Mouse (Mus musculus): Measurements from ENCODE around the gene 9030612E09Rik.

The 9030612E09Rik gene

DNA sequence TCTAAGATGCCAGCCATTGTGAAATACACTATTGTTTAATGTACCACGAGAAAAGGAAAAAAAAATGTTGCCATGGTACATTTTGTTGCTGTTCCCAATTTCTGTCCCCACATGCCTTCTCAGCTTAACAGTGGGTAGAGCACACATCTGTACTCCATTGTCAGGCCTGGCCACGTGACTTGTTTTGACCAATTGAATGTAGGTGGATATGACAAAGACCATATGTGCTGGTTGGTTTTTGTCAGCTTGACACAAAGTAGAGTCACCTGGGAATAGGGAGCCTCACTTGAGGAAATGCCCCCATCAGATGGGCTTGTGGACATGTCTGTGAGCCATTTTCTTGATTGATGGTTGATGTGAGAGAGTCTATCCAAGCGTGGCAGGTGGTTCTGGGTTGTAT lies 29.4 kb downstream of the 9030612E09Rik start:
- DNase-seq (ENCODE audit: low read depth) = no peak

DNA sequence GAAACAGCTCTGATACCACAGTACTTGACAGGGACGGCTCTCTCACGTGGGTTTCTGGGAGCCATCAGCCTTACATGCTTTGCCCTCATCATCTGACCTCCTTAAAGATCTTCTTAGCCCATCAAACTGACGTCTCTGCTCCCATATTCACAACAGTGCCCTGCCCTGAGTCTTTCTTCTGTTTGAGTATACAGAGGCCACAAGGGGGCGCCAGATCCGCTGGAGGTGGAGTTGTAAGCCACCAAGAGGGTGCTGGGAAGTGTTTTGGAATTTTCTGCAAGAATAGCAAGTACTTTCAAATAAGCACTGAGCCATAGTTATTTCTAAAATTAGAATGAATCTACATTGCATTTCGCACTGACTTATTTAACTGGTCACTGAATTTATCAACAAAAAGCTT lies 37.4 kb downstream of the 9030612E09Rik start:
- peak; percentile 56 for DNase-seq (ENCODE audit: low read depth)

DNA sequence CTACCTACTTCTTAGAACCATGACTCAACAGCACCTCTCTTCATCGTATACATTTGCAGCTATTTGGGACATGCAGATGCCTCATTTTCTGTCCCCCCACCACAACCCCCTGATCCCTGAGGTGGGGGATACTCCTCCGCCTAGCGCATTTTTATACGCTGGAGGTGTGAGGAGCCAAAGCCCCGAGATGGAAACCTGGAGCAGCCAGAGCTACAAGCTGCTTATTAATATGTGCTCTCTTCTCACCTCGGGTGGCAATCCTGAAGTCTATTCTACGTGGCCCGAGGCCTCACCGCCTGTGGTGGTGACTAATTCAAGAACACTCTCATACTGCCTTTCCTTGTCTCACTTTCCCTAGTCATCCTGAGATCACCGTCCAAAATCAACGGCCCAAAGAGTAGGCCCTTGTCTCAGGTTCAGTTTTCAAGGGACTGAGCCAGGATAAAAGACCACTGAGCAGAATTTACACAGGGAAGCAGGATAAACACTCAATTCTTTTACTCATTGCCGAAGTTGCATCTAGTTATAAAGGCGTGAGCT lies 42.9 kb downstream of the 9030612E09Rik start:
- peak; percentile 54 for DNase-seq (ENCODE audit: low read depth)

DNA sequence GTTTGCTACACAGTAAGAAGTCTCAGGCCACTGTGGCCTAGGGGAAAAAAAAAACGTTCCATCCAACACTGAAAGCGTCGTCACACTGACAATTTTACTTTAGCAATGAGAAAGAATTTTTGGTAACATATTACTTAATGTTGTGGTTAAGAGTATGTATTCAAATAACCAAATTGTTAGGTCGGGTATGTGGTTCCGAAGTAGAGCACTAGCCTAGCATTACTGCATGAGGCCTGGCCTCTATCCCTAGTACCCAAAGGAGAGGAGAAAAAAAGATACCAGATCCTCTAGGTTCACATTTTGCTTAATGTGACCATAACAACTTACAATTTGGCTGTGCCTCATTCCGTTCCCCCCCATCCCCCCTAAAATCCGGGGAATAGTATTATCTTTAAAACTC lies 46.0 kb downstream of the 9030612E09Rik start:
- DNase-seq (ENCODE audit: low read depth) = peak; percentile 61

DNA sequence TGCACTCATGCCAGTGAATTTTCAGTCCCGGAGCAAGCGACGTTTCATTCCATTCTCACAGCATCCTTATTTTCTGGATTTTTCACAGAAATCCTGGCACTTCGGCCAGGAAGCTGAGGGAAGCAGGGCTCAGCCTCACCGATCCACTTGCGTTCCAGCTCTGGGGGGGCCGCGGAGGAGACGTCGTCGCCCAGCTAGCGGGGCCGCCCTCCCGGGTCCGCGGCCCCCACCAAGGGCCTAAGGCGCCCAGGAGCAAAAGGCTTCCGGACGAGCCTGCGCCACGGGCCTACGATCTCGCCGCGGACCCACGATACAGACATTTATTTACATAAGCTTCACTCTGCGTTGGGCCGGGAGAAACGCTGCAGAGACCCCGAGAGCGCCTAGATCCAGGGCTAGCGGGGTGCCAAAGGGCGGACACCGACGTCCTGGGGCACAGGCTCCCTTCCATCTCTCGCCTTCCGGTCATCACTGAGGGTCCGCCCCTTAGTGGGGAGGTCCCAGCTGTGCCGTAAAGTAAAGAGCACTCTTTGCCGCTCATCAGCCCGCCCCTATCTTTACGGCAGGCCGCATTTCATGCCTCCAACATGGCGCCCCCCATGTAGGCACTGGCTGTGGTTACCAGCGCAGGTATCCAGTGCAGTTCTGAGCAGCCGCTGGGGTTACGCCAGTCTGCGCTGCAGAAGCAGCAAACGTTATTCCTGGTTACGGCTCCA lies 46.6 kb downstream of the 9030612E09Rik start, which contains the start of gene Pdss2:
Gene Pdss2, plus strand, starts transcription at position 577 of the 716 bp plus-strand sequence.
- peak; percentile 97 for DNase-seq (ENCODE audit: low read depth)

DNA sequence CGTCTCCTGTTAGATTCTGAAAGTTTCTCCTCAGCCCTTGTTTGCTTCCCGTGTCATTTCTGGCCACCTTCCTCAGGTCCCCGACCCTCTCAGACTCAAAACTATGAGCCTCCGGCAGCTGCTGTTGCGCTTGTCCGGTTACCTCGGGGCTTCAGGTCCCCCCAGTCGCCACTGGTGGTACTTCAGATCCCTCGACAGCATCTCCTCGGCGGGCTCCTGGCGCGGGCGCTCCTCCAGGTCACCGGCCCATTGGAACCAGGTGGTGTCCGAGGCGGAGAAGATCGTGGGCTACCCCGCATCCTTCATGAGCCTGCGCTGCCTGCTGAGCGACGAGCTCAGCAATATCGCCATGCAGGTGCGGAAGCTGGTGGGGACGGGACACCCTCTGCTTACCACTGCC lies 47.2 kb downstream of the 9030612E09Rik start:
- peak; percentile 49 for DNase-seq (ENCODE audit: low read depth)

DNA sequence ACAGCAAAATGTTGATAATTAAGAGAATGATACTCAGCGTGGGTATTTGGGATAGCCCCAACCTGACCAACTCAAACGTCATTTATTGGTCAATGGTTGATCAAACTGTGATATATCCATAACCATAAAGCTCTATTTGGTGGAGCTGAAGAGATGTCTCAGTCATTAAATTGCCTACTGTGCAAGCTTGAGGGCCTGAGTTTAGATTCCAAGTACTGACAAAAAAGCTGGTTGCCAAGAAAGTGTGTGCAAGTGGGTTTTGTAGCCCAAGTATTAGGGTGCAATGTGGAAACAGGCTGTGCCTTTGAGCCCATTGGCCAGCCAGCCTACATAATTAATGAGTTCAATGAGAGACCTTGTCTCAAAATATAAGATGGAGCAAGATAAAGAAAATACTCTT lies 48.9 kb downstream of the 9030612E09Rik start:
- no peak for DNase-seq (ENCODE audit: low read depth)

All from NIH3T3 (cell line).